Mouse (Mus musculus) C2C12 (cell line): ENCODE results near the gene Hoxa7. TPM values are rescaled to one million over a fixed set of nuclear protein-coding genes. Genes with fewer than 3 reads are reported as not detected.
A peak's percentile ranks its signal among the peaks of the same experiment; 100 is the strongest.

Source experiments
- H3K27me3 ChIP-seq: one replicate; pipeline ENCODE4 v1.6.1; 2011; ENCODE audit not compliant: control insufficient read depth, insufficient read depth, insufficient read length
- H3K36me3 ChIP-seq: one replicate; pipeline ENCODE4 v1.6.1; 2011; ENCODE audit not compliant: control insufficient read depth, insufficient read depth
- H3K4me3 ChIP-seq: one replicate; pipeline ENCODE4 v1.5.1; 2011; ENCODE audit warnings: mild to moderate bottlenecking, control low read depth; ENCODE audit not compliant: poor library complexity, insufficient read depth, severe bottlenecking
- H3K79me2 ChIP-seq: one replicate; pipeline ENCODE4 v1.6.1; 2011; ENCODE audit not compliant: control insufficient read depth, insufficient read depth
- H3K79me3 ChIP-seq: one replicate; pipeline ENCODE4 v1.6.1; 2011; ENCODE audit warnings: low read depth, control low read depth
- H3ac ChIP-seq: one replicate; pipeline ENCODE3; 2011; ENCODE audit warnings: low read depth; ENCODE audit not compliant: control insufficient read depth, insufficient read length
- CEBPB ChIP-seq: IDR thresholded peaks from one replicate; pipeline ENCODE4 v1.6.1; 2011; ENCODE audit warnings: low read depth, mild to moderate bottlenecking, control low read depth, moderate library complexity
- CTCF ChIP-seq: IDR thresholded peaks from one replicate; pipeline ENCODE4 v1.5.1; 2011; ENCODE audit not compliant: control insufficient read depth, insufficient read depth, insufficient read length
- FOSL1 ChIP-seq: IDR thresholded peaks from one replicate; pipeline ENCODE4 v1.8.0; 2011; ENCODE audit warnings: mild to moderate bottlenecking, low read length; ENCODE audit not compliant: poor library complexity, insufficient read depth, severe bottlenecking
- MAX ChIP-seq: IDR thresholded peaks from one replicate; pipeline ENCODE4 v1.6.1; 2011; ENCODE audit warnings: mild to moderate bottlenecking, control low read depth
- MYOD1 ChIP-seq: IDR thresholded peaks from one replicate; pipeline ENCODE4 v1.6.1; 2011; ENCODE audit warnings: low read depth; ENCODE audit not compliant: control insufficient read depth, insufficient read length
- MYOG ChIP-seq: IDR thresholded peaks from one replicate; pipeline ENCODE4 v1.6.1; 2011; ENCODE audit not compliant: control insufficient read depth, insufficient read length; ENCODE audit errors: extremely low read depth
- USF1 ChIP-seq: IDR thresholded peaks from one replicate; pipeline ENCODE4 v1.6.1; 2011; ENCODE audit warnings: low read depth, mild to moderate bottlenecking, control low read depth, moderate library complexity
- polyA plus RNA-seq: library from polyadenylated mRNA; unstranded; fragments of >200 nt; fragmentation: generic; extraction: Trizol; gene quantifications from one replicate; pipeline ENCODE4 v1.2.1, GENCODE M21; 2012; ENCODE audit warnings: missing spikeins

The Hoxa7 gene
- polyA plus RNA-seq, 1 experiment = 7.5 TPM

DNA sequence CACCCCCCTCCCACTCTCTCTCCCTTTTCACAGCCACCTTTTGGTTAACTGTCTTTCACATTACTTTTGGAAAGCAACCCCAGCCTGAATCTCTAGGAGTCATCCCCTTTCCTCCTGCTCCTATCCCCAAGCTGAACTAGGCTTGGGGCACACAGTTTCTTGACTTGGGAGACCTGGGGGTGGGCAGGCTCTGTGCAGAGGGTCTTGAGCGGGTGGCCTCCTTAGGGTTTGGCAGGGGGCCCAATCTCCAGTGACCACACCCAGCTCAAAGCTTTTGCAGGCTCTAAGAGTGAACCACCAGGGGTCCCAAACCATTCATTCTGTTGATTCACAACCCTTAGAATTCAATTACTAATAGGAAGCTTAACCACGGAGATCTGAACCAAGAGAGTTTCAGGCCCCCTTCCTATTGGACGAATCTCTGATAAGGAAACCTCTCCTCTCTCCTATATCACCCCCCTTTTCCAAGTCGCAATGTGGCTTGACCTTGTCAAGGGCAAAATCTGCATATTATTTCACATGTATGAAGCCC, 21.2 kb upstream of the Hoxa7 start:
- peaks cover 75% of the 10 kb centered on the region for H3K79me3 ChIP-seq
- H3K79me2 ChIP-seq = peaks cover 100% of the 10 kb centered on the region
- peaks cover 8% of the 10 kb centered on the region for H3K36me3 ChIP-seq
- no peak overlapping the region for H3K4me3 ChIP-seq
- H3K27me3 ChIP-seq = no peaks in the 10 kb centered on the region
- H3ac ChIP-seq = no peak overlapping the region
- TF ChIP-seq CEBPB (no peak), MYOG (no peak), USF1 (no peak), FOSL1 (no peak), MAX (no peak), CTCF (no peak), MYOD1 (no peak)

DNA sequence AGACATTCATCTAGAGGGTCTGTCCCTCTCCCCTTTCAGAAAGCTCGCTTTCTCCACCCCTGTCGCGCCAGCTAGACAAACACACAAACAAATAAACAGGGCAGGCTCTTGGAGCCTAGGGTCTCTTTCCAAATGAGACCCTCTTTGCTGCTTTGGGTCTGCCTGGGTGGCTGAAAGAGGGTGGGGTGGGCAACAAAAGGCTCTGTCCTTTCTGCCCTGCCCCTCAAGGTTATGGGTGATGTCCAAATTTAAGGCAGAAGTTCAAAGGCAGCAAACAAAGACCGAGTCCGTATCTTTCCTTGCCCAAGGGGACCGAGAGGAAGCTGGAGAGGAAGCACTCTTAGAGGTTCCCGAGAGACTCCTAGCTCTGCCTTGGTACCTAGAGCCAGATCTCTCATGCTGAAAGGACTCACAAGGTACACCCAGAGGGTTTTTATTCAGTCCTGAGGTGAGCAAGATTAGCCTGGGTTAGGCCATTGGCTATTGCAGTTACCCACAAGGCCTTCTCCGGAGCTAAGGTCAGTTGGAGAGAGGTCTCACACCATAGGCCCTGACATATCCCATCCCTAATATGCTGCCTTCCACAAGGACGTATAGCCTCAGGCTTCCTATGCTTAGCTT, 19.5 kb upstream of the Hoxa7 start:
- Histone ChIP-seq H3K79me3 (peaks cover 76% of the 10 kb centered on the region), H3K79me2 (peaks cover 100% of the 10 kb centered on the region), H3K36me3 (peaks cover 8% of the 10 kb centered on the region), H3K27me3 (no peaks in the 10 kb centered on the region), H3K4me3 (no peak overlapping the region), H3ac (no peak overlapping the region)
- TF ChIP-seq MAX = no peak
- no peak for TF ChIP-seq CEBPB
- TF ChIP-seq MYOG = no peak
- no peak for TF ChIP-seq MYOD1
- no peak for TF ChIP-seq CTCF
- TF ChIP-seq FOSL1 = no peak
- TF ChIP-seq USF1 = no peak

DNA sequence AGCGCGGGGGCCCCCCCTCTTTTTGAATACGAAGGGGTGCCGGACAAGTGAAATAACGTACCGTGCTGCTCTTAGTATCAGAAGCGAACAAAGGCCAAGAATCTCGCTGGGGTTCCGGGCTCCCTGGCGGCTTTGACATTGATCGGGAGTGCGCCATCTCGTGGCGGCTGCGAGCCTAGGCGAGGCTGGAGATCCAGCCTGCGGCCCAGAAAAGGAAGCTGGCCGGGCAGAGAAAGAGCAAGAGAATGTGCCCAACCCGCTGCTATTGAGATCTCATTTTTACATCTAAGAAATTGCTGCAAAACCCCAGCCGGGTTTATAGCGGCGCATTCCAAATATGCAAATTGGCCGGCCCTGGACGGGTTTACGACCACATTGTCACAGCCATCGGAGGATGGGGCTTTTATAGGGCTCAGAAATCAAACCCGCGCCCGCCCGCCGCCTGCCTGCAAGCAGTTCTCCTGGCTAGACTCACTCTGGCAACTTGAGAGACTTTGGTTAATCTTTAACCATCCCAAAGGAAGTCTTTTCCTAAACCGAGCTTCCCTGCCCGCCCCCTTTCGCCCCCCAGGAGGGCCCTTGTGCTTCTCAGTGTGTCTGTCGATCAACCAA, 18.8 kb upstream of the Hoxa7 start, which contains the start of gene Hoxa10:
Gene Hoxa10, minus strand, starts transcription at position 466 of the 612 bp plus-strand sequence.
- Histone ChIP-seq H3K27me3 (no peaks in the 10 kb centered on the region), H3K79me2 (peaks cover 100% of the 10 kb centered on the region), H3K36me3 (peaks cover 8% of the 10 kb centered on the region), H3K4me3 (peak within 1 kb of the TSS; percentile 72), H3K79me3 (peaks cover 80% of the 10 kb centered on the region), H3ac (peak within 1 kb of the TSS; percentile 83)
- TF ChIP-seq FOSL1 (no peak), MAX (peak; percentile 52), CEBPB (no peak), CTCF (peak; percentile 79)

DNA sequence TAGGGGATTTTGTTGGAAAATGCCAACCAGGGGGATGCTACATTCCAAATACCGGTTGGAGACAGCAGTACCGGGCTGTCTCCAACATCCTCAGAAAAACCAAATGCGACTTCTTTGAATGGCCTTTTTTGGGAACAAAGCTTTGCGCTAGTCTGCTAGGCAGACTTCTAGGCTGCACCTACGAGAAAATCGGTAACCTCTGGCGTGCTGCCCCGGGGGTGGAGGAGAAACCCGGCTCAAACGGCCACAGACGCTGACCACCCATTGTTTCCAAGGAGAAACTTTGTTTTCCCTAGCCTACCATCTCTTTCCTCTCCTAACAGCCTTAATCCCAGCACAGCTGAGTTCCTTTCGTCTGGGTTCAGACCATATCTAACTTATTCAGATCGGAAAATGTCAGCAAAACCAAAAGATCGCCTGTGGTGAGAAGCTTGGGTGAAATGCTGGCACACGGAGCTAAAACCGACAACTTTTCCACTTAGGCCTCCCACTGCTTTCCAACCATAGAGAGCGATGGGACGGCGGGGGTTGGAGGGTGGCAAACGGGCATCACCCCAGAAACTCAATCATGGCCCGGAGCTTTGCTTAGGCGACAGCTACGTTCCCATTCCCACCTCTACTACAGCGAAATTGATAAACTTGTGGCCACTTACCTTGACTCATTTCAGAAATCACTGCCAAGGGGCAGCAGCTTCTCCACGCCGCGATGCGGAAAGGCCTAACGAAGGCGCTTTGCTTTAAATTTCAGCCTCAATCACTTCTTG, 18.2 kb upstream of the Hoxa7 start:
- H3K36me3 ChIP-seq = peaks cover 8% of the 10 kb centered on the region
- H3K27me3 ChIP-seq = no peaks in the 10 kb centered on the region
- H3K4me3 ChIP-seq = peak overlapping the region; percentile 72
- peaks cover 82% of the 10 kb centered on the region for H3K79me3 ChIP-seq
- peaks cover 100% of the 10 kb centered on the region for H3K79me2 ChIP-seq
- H3ac ChIP-seq = peak overlapping the region; percentile 83
- TF ChIP-seq MYOD1 = no peak
- no peak for TF ChIP-seq FOSL1

DNA sequence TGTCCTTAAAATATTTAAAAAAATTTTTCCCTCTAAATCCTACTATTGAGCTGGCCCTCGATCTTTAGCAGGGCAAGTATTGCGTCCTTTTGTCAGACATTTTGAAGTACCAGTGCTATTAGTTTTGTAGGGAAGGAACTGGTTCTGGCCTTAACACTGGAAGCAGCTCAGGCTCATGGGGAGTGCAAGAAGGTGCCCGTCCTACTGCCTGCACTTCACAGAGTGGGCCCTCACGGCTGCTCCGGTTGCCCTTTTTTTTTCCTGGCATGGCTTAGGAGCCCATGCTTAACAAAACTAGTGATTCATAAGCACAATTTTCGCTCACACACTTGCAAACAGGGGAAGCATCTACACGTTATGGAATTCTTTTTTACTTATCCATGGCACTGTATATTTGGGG, 17.3 kb upstream of the Hoxa7 start:
- TF ChIP-seq CTCF = no peak
- TF ChIP-seq CEBPB = no peak
- no peak for TF ChIP-seq MYOG
- TF ChIP-seq MAX = no peak
- TF ChIP-seq FOSL1 = no peak
- no peak for TF ChIP-seq MYOD1
- TF ChIP-seq USF1 = no peak
- no peaks in the 10 kb centered on the region for H3K27me3 ChIP-seq
- peaks cover 8% of the 10 kb centered on the region for H3K36me3 ChIP-seq
- peaks cover 81% of the 10 kb centered on the region for H3K79me3 ChIP-seq
- H3K79me2 ChIP-seq = peaks cover 100% of the 10 kb centered on the region
- H3ac ChIP-seq = peak overlapping the region; percentile 64
- H3K4me3 ChIP-seq = peak overlapping the region; percentile 72

DNA sequence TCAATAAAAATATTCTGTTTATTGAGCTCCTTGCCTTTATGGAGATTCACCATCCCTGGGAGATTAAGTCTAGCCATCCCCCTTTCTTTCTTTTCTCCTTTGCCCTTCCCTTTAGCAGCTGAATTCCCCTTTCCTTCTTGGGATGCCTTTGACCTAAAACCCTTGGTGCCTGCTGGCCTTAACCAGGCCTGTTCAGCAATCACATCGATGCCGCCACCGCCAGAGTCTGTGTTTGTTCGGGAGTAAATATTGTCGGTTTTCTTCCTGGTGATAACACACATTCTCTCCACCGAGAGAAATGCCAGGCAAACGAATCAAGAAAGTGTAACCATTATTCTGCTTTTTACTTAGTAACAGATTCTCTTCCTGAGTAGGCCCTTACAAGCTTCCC, 16.5 kb upstream of the Hoxa7 start:
- Histone ChIP-seq H3ac (peak overlapping the region; percentile 33), H3K79me2 (peaks cover 100% of the 10 kb centered on the region), H3K36me3 (peaks cover 8% of the 10 kb centered on the region), H3K79me3 (peaks cover 81% of the 10 kb centered on the region), H3K27me3 (no peaks in the 10 kb centered on the region), H3K4me3 (peak overlapping the region; percentile 72)
- no peak for TF ChIP-seq FOSL1
- TF ChIP-seq MYOG = no peak
- no peak for TF ChIP-seq MAX
- TF ChIP-seq CEBPB = no peak
- no peak for TF ChIP-seq CTCF
- TF ChIP-seq USF1 = no peak
- TF ChIP-seq MYOD1 = no peak
